Mouse (Mus musculus): ENCODE measurements around the gene 1600015I10Rik.

DNA sequence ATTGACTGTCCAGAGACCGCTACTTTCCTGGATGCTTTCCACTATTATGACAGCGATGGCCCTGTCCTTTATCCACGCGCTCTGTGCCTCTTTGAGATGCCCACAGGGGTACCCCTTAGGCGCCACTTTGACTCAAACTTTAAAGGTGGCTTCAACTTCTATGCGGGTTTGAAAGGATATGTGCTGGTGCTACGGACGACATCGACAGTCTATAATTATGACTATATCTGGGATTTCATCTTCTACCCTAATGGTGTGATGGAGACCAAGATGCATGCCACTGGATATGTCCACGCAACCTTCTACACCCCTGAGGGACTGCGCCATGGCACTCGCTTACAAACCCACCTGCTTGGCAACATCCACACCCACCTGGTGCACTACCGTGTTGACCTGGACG is 23.3 kb upstream of the 1600015I10Rik start:
- TF ChIP-seq POLR2A (IDR thresholded peaks at IDR 0.05; ENCODE audit: low read depth, low read length) (no peak), CTCF (IDR thresholded peaks at IDR 0.05; ENCODE audit: extremely low read depth, insufficient read length, insufficient replicate concordance, low read depth, low read length) (no peak)

Data from small intestine, adult 2 months (tissue).